Mouse (Mus musculus): ENCODE measurements around the gene Chst15.

Gene Chst15

GRCm38 (mm10) chr7:132302508-132303241 lies 14.4 kb downstream of the Chst15 start:
- DNase-seq (ENCODE audit: low spot score in 2 of 2) = no peak

- no peak for DNase-seq (ENCODE audit: low spot score in 2 of 2)
Observed at GRCm38 (mm10) chr7:132299661-132300210, 17.3 kb downstream of the Chst15 start.

- DNase-seq (ENCODE audit: low spot score in 2 of 2) = no peak
Observed at GRCm38 (mm10) chr7:132298412-132298990, 18.5 kb downstream of the Chst15 start.

- DNase-seq (ENCODE audit: low spot score in 2 of 2) = no peak
Observed at GRCm38 (mm10) chr7:132296661-132297443, 20.2 kb downstream of the Chst15 start.

DNA sequence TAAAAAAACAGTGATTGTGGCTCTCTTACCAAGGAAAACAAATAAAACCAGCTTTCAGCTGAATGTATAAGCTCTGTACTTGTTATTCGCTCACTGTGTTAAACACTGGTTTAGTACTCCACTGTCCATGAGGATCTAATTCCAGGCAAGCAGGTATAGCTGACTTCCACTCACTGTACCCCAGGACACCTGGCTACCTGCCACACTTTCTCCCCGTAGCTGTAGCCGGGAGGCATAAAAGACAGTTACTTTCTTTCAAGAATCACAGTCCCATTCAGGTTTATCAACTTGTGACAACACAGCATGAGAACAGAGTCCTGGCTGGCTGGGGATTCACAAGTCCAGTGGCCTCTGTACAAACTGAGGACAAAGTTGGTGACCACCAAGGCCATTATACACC lies 20.9 kb downstream of the Chst15 start:
- no peak for DNase-seq (ENCODE audit: low spot score in 2 of 2)

GRCm38 (mm10) chr7:132287340-132287664 lies 29.7 kb downstream of the Chst15 start:
- no peak for DNase-seq (ENCODE audit: low spot score in 2 of 2)

GRCm38 (mm10) chr7:132286630-132287339 lies 30.2 kb downstream of the Chst15 start:
- no peak for DNase-seq (ENCODE audit: low spot score in 2 of 2)

DNA sequence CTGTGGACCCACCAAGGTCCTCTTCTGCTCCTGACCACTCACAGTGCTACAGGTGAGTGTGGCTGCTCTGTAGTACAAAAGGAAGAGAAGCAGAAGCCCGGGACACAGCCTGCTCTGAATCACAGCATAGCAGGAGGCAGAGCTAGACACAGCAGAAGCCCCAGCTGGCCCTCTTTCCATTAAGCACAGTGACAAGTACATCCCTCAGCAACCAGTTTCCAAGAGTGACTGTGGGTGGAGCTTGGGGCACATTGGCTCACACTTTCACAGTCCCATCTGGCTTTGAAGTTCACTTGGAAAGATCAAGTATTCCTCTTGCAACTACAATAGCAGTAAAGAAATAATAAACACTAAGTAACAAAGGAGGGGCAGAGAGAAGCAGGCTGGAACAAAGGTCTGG lies 32.2 kb downstream of the Chst15 start:
- DNase-seq (ENCODE audit: low spot score in 2 of 2) = no peak

DNA sequence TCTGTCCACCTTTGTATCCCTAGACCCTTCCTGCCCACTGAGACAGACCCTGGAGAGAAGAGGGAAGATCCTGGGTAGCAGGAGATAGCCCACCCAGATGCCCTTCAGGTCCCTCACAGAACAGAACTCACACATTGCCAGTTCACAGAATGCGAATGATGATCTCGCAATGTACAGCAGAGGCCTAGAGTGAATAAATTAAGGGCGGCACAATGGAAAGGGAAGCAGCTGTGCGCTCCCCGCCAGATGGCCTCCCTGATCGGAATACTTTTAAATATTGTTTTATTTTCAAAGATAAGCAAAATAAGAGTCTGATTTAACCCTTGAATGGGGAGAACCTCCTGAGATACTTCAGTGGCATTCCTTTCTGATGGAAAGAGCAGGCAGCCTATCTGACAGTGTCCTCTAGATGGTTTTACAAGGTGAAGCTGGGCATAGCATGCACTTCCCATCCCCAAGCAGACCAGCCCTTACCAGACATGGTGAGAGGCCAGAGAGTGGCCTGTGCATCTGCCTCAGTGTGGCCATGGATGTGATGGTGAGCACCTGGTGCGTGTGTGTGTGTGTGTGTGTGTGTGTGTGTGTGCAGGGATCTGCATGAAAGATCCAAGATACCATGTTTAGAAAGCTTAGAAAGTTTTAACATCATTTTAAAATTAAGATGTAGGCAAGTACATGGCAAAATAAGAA lies 32.8 kb downstream of the Chst15 start:
- DNase-seq (ENCODE audit: low spot score in 2 of 2) = no peak

DNA sequence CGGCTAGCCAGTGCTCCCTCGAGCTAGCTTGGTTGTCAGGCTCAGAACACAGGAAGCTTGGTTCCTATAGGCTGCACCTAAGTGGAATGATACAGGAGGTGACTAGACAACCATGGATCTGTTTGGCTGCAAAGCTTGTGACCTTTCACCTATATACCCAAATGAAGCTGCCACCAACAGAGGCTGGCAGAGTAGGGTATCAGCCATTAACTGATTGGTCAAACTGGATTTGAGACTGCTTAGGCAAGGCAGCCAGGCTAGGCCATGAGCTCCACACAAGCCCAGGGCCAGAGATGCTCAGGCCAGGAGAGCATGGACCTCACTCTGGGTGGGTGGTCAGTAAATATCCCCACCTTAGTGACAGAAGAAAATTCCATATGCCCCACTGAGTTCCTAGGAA lies 34.5 kb downstream of the Chst15 start:
- DNase-seq (ENCODE audit: low spot score in 2 of 2) = no peak

DNA sequence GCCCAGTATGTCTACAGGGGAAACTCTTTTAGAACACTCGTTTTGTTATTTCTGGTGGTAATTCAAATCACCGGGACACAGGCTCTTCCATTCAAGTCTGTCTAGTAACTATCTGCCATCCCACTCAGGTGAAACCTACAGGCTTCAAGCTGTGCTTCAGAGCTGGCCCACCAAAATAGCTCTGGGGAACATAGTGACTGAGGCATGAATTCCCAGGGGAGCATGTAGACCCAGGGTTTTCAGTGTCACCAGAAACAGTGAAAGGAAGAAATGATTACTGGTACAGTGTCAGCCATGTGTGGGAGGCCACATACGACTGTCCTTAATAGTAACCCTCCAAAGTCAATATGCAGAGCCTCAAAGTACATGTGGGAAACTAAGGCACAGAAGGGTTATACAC lies 34.9 kb downstream of the Chst15 start:
- DNase-seq (ENCODE audit: low spot score in 2 of 2) = no peak

- DNase-seq (ENCODE audit: low spot score in 2 of 2) = no peak
Observed at GRCm38 (mm10) chr7:132281753-132282152, 35.3 kb downstream of the Chst15 start.

DNA sequence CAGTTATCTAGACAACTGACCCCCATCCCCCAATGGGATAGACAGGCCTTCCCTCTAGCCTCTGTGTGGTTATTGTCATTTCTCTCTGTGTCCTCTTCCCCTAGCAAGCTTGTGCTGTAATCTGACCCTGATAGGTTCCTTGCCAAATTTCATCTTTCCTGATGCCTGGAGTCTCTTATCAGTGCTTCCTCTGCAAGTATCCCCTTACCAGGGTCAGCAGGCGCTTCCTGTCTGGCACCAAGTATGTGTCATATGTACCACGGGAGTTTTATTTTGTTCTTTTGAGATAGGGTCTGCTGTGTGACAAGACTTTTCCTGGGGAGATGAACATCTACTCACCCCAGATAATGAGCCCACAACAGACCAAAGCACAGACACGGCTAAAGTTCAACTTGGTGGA lies 38.4 kb downstream of the Chst15 start:
- DNase-seq (ENCODE audit: low spot score in 2 of 2) = no peak

GRCm38 (mm10) chr7:132276287-132276686 lies 40.7 kb downstream of the Chst15 start:
- no peak for DNase-seq (ENCODE audit: low spot score in 2 of 2)

DNA sequence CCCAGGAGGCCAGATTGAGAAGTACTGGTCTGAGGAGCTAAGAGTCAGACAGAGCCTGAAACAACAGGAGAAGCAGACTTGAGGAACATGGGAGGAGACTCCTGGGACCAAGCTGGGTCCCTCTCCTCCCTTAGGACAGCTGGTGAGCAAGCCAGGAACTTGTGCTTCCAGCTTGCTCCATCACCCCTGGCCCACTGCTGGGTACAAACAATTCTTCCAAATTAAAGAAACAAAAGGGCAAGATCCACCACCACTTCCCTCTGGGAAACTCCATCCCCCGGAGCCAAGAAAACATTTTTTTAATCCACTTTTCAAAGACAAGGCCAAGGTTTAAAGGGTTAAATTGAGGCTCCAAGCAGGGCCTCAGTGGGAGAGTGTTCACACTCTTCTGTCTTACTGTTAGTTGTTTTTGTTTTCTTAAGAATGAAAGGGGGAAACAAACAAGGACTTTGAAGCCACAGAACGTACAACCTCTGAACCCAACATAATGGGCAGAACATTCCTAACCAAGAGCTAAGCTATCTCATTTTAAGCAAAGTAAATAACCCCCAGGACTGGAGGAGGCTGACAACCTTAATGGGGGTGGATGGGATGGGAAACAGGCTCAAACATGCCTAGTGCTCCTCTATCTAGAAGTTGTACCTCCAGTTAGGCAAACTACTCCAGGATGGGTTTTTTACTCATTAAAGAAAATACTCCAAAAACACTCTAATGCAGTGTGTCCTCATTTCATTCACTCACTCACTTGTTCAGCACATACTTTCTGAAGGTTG lies 43.1 kb downstream of the Chst15 start:
- DNase-seq (ENCODE audit: low spot score in 2 of 2) = no peak

- no peak for DNase-seq (ENCODE audit: low spot score in 2 of 2)
Observed at GRCm38 (mm10) chr7:132272984-132273383, 44.0 kb downstream of the Chst15 start.

- no peak for DNase-seq (ENCODE audit: low spot score in 2 of 2)
Observed at GRCm38 (mm10) chr7:132270364-132270763, 46.7 kb downstream of the Chst15 start.

- no peak for DNase-seq (ENCODE audit: low spot score in 2 of 2)
Observed at GRCm38 (mm10) chr7:132269661-132270060, 47.4 kb downstream of the Chst15 start.

- no peak for DNase-seq (ENCODE audit: low spot score in 2 of 2)
Observed at GRCm38 (mm10) chr7:132267721-132268498, 49.1 kb downstream of the Chst15 start.

DNA sequence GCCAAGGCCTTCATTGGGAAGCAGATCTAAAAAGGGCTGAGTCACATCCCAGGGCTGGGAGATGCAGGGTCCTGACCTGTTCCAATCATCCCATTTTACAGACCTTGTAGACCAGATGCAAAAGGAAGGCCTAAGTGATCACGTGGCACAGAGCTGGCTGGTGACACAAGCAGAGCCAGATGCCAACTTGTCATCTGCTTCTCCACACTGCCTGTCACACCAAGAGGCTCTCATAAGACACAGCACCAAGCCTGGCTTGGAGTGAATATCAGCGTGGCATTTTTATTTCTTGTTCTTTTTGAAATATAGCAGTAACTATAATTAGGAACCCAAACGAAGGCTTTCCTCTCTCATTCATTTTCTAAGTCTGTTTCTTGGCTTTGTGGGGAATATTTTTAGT lies 52.3 kb downstream of the Chst15 start:
- DNase-seq (ENCODE audit: low spot score in 2 of 2) = no peak

All from frontal cortex, postnatal 14 days (tissue).